Mouse (Mus musculus) layer of hippocampus, adult 2 months (tissue): ENCODE data around the gene Defb36. TPM values are rescaled to one million over a fixed set of nuclear protein-coding genes. Genes with fewer than 3 reads are reported as not detected.

Experiments used
- DNase-seq, 2 experiments: peaks; one replicate each; pipeline ENCODE4 v3.0.0; 2022; ENCODE audit warnings: low spot score in 2 of 2
- H3K27ac ChIP-seq: fragments of 200-600 bp; 2 replicates; pipeline ENCODE4 v1.8.1; 2022
- H3K4me3 ChIP-seq: fragments of 200-600 bp; 2 replicates; pipeline ENCODE4 v1.8.1; 2022; ENCODE audit warnings: mild to moderate bottlenecking
- CTCF ChIP-seq: fragments of 200-600 bp; conservative IDR thresholded peaks from 2 replicates; pipeline ENCODE4 v1.8.1; 2022; ENCODE audit warnings: antibody characterized with exemption, mild to moderate bottlenecking, moderate library complexity
- total RNA-seq, 2 experiments: library from RNA; stranded (reverse); gene quantifications; 2 replicates each; pipeline ENCODE4 v1.2.3; 2021

Gene Defb36
- total RNA-seq, 2 experiments from 2014 or later, result not detected

DNA sequence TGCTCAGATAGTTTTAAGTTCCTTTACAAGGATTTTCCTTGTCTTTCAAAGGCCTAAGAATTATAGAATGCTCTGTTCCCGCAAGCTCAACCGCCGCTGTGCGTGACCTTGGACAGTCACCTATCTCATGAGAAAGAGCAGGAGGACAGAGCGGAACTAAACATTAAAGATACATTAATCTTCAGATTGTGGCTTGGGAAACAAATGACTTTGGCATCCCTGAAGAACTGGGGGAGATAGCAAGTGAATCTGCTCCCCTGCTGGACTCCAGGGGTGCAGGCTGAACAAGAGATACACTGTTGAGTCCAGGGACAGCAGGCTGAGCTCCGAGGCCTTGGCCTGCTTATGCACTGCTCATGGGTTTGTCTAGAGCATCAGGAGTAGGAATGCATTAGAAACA lies 4.1 kb upstream of the Defb36 start:
- DNase-seq, result no peak
- TF ChIP-seq CTCF, result no peak
- H3K27ac ChIP-seq, result no peak overlapping the region
- no peak overlapping the region for H3K4me3 ChIP-seq

DNA sequence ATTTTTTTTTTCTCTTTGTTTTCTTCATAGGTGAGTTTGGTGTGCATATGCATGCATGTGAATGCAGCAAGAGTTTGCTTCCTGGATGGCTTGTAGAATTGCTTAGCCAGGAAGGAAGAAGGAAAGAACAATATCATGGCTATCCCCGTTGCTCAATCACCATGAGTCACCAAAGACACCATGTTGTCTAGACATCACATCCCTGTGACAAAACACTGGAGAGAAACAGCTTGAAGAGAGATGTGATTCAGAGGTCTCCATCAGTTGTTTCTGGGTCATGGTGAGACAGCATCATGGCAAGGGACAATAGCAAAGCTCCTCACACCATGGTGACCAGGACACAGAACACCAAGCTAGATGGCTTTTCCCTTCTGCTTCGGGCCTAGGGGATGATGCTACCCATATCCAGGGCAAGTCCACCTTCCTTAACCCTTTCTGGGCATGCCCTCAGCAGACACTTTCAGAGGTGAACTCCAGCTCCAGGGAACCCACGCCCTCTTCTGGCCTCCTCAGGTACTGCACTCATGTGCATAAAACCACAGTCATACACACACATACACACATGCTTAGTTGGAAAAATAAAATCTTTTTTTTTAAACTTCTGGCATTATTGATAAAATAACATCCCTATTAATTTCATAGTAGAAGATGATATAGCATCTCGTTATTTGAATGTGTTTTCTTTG lies 2.7 kb upstream of the Defb36 start:
- Histone ChIP-seq H3K27ac (no peak overlapping the region), H3K4me3 (no peak overlapping the region)
- peak; percentile 52 for TF ChIP-seq CTCF
- no peak for DNase-seq

- no peak overlapping the region for H3K27ac ChIP-seq
- TF ChIP-seq CTCF, result no peak
Measured at GRCm38 (mm10) chr2:152607746-152608145, 3.6 kb downstream of the Defb36 start.

DNA sequence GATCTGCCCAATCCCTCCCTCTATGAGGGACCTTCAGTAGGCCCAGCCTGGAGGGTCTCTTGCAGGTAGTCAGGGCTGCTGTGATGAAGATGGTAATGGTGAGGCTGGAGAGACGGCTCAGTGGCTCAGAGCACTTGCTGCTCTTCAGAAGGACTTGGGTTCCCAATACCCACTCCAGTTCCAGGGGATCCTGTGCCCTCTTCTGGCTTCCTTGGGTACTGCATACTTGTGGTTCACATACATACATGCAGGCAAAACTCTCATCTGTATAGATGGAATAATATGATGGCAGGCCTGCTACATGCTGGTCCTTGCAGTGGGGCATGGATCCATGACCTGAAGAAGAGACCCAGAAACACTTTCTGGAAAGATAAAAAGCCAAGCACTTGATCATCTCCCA lies 4.6 kb downstream of the Defb36 start:
- Histone ChIP-seq H3K4me3 (no peak overlapping the region), H3K27ac (no peak overlapping the region)
- no peak for DNase-seq
- peak; percentile 18; the same call in 1 of the 2 replicates for TF ChIP-seq CTCF

More at GRCm38 (mm10) chr2:152607746-152608145, 3.6 kb downstream of the Defb36 start:
- no peak overlapping the region for H3K4me3 ChIP-seq
- DNase-seq, result no peak

GRCm38 (mm10) chr2:152612193-152612592 lies 8.1 kb downstream of the Defb36 start:
- peak overlapping the region; percentile 11; the same call in 1 of the 2 replicates for H3K4me3 ChIP-seq
- no peak for TF ChIP-seq CTCF
- DNase-seq, result peak in 1 of 2 experiments; percentile 17
- no peak overlapping the region for H3K27ac ChIP-seq

GRCm38 (mm10) chr2:152615563-152615962 lies 11.4 kb downstream of the Defb36 start:
- H3K4me3 ChIP-seq, result no peak overlapping the region
- TF ChIP-seq CTCF, result peak; percentile 98
- peak; percentile 54 to 77 for DNase-seq
- H3K27ac ChIP-seq, result no peak overlapping the region

DNA sequence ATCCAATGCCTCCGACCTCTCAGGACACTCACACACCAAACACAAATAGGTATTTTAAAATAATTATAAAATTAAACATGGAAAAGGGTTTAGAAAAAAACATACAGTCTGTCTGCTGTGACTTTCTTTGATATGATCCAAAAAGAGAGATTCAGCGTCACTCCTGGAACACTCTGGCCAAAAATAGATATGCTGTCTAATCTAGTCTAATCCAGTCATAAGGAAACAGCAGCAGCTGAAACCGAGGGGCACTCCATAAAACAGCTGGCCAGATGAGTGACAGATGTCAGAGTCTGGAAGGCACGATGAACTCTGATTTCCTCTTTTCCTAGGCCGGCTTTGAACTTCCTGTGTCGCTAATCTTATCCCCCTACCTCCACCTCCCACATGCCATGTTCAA lies 12.3 kb downstream of the Defb36 start:
- DNase-seq, result no peak
- no peak overlapping the region for H3K27ac ChIP-seq
- TF ChIP-seq CTCF, result no peak
- H3K4me3 ChIP-seq, result no peak overlapping the region

GRCm38 (mm10) chr2:152617374-152617773 lies 13.2 kb downstream of the Defb36 start:
- peak; percentile 61 for TF ChIP-seq CTCF
- Histone ChIP-seq H3K27ac (no peak overlapping the region), H3K4me3 (no peak overlapping the region)
- DNase-seq, result no peak

DNA sequence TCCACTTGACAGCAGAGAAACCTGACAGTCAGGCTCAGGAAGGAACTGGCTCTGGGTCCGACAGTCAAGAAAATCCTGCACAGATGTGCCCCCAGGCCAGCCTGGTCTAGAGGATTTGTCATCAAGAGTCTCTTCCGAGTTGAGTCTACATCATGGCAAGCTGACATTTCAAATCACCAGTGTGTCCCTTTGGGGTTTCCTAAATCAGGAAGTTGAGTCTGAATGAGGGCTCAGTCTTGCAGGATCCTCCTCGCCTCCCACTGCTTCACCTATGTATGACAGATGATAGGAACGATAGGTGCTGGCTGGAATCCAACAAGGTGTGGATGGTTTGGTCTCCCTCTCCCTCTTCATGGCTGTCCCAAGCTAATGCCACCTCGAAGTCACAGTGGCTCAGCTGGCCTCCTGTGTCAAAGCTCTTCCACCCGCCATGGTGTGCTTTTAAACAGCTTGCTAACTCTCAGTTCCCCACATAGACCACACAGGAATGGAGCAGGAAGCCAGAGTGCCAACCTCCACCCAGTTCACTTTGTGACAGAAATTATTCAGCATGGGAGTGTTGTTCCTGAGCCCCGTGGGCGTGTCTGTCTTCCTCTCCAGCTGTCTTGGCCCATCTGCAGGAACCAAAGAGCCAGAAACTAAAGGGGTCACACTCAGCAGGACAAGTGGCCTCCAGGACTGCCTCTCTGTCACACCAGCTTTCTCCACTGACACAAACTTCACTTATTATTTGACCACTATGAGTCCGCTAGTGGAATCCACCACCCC lies 16.4 kb downstream of the Defb36 start:
- 0 out of 2 replicates have a peak overlapping the region, but pooled peaks have one; percentile 36 for H3K27ac ChIP-seq
- no peak for DNase-seq
- TF ChIP-seq CTCF, result no peak
- H3K4me3 ChIP-seq, result no peak overlapping the region

GRCm38 (mm10) chr2:152622151-152622550 lies 18.0 kb downstream of the Defb36 start:
- no peak for DNase-seq
- no peak for TF ChIP-seq CTCF
- H3K4me3 ChIP-seq, result no peak overlapping the region
- H3K27ac ChIP-seq, result no peak overlapping the region

DNA sequence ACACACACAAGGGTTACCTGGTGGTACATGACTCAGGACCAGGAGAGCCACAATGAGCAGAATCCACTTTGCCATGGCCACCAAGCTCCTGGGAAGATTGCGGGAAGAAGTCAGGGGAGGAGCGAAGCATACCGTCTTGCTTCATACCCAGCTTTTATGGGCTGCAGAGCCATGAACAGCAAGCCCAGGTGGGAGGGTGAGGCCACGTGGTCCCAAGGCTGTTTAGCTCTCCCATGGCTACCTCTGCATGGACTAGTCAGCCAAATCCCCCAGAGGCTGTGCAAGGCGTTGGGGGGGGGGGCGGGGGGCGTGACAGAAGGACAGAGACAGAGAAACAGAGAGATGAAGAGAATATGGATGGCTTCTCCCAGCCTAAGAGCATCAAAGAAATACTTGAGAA lies 18.8 kb downstream of the Defb36 start, which contains the start of gene Defb25:
Gene Defb25, minus strand, starts transcription at position 101 of the 400 bp plus-strand sequence.
- H3K27ac ChIP-seq, result no peak within 1 kb of the TSS
- H3K4me3 ChIP-seq, result no peak within 1 kb of the TSS
- DNase-seq, result no peak

GRCm38 (mm10) chr2:152624566-152624965 lies 20.4 kb downstream of the Defb36 start:
- Histone ChIP-seq H3K27ac (no peak overlapping the region), H3K4me3 (no peak overlapping the region)
- TF ChIP-seq CTCF, result no peak
- no peak for DNase-seq

More for the DNA sequence above, 18.8 kb downstream of the Defb36 start, which contains the start of gene Defb25:
- TF ChIP-seq CTCF, result no peak

DNA sequence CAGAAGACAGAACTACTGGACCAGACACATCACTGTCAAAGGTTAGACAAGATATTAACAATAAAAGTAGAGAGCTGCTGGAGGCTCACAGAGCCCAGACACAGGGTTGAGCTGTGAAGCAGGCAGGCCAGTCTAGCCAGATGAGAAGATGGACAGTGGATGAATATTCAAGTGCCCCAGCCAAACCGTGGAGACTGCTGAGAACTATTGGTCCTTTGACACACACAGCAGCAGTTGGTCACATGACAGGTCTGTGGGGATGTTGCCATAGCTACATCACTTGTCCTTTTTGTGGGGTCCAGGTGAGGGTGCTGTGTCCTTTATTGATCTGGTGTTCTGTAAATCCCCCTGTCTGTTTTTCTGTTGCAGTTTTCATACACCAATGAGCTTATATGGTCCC lies 21.1 kb downstream of the Defb36 start:
- TF ChIP-seq CTCF, result no peak
- H3K27ac ChIP-seq, result no peak overlapping the region
- no peak for DNase-seq
- H3K4me3 ChIP-seq, result no peak overlapping the region
